Mouse (Mus musculus): ENCODE data around the gene Tlnrd1. TPM values are rescaled to one million over a fixed set of nuclear protein-coding genes. Genes with fewer than 3 reads are reported as not detected.

Gene Tlnrd1
- polyA plus RNA-seq, 1 experiment from 2014 or later: 6.2 TPM

Other genes with a start within 250 kb of the Tlnrd1 start
- gene Il16, start 138.6 kb downstream of the Tlnrd1 start, polyA plus RNA-seq (2015; fragmentation: Nextera tagmentation; extraction: Ambion mirVana): 1.1 and 1.2 TPM in 2 replicates
- 1.8 and 2.0 TPM in 2 replicates for gene Cfap161, start 89.4 kb downstream of the Tlnrd1 start, polyA plus RNA-seq (2015; fragmentation: Nextera tagmentation; extraction: Ambion mirVana)
- 63.7 and 83.8 TPM in 2 replicates for gene Mesd, start 161 bp upstream of the Tlnrd1 start, polyA plus RNA-seq (2015; fragmentation: Nextera tagmentation; extraction: Ambion mirVana)
- 0.81 and 0.97 TPM in 2 replicates for gene Cemip, start 202.2 kb upstream of the Tlnrd1 start, polyA plus RNA-seq (2015; fragmentation: Nextera tagmentation; extraction: Ambion mirVana)